Mouse (Mus musculus) small intestine, adult 10 weeks (tissue): ENCODE measurements around the gene Serpinb6a. TPM values are rescaled to one million over a fixed set of nuclear protein-coding genes. Genes with fewer than 3 reads are reported as not detected.

Source experiments
- polyA plus RNA-seq: library from polyadenylated mRNA; stranded (reverse); fragments of 350-450 nt; fragmentation: Illumina TruSeq; extraction: RNeasy Lipid Tissue Mini Kit (QIAGEN cat#74804); gene quantifications from one replicate; pipeline ENCODE4 v1.2.3, GENCODE M21; 2014; ENCODE audit warnings: low replicate concordance

Gene Serpinb6a
- 955 TPM for polyA plus RNA-seq

GRCm38 (mm10) chr13:34002058-34003006 lies at the start of gene Serpinb6a, which contains the start of gene Ripk1:
Gene Serpinb6a, minus strand, starts transcription at chr13:34002794.
Gene Ripk1, plus strand, starts transcription at chr13:34002363.

GRCm38 (mm10) chr13:34037172-34038055 lies 34.8 kb upstream of the Serpinb6a start, which contains the start of gene Bphl:
Gene Bphl, plus strand, starts transcription at chr13:34037597.

GRCm38 (mm10) chr13:33964206-33965046 lies 38.2 kb downstream of the Serpinb6a start, which contains the start of gene Nqo2:
Gene Nqo2, plus strand, starts transcription at chr13:33964687.

GRCm38 (mm10) chr13:33905176-33905954 lies 97.2 kb downstream of the Serpinb6a start, which contains the start of gene Serpinb6c:
Gene Serpinb6c, minus strand, starts transcription at chr13:33905708.

Other genes starting within 250 kb of the Serpinb6a start
- not detected for gene Serpinb6e, start 159.4 kb downstream of the Serpinb6a start, polyA plus RNA-seq
- gene Serpinb6c, start 97.1 kb downstream of the Serpinb6a start, polyA plus RNA-seq: not detected
- gene Nqo2, start 38.1 kb downstream of the Serpinb6a start, polyA plus RNA-seq: 74.1 TPM
- gene Ripk1, start 431 bp downstream of the Serpinb6a start, polyA plus RNA-seq: 46.1 TPM
- gene Bphl, start 34.8 kb upstream of the Serpinb6a start, polyA plus RNA-seq: 15.1 TPM
- gene Tubb2a, start 75.2 kb upstream of the Serpinb6a start, polyA plus RNA-seq: 2.7 TPM
- gene Tubb2b, start 127.7 kb upstream of the Serpinb6a start, polyA plus RNA-seq: 3.7 TPM
- gene Psmg4, start 160.2 kb upstream of the Serpinb6a start, polyA plus RNA-seq: 4.8 TPM